Mouse (Mus musculus): ENCODE measurements around the gene Bri3. TPM values are rescaled to one million over a fixed set of nuclear protein-coding genes. Genes with fewer than 3 reads are reported as not detected.
"Not testable (repeated sequence)": the region's sequence is repeated elsewhere in the genome, so short reads cannot be mapped to it uniquely, and the experiment has no call there.

Bri3 gene
- polyA plus RNA-seq, 1 experiment from 2014 or later: 137 TPM

- H3K4me2 ChIP-seq (replicated peaks): no peak overlapping the region
- H3K9ac ChIP-seq (replicated peaks): no peak overlapping the region
- H3K36me3 ChIP-seq: no peaks in the 10 kb centered on the region
- H3K9me3 ChIP-seq: no peaks in the 10 kb centered on the region
- 40% methylated on average over 5 of the region's 5 CpGs for WGBS
- H3K27ac ChIP-seq: no peak overlapping the region
- no peaks in the 10 kb centered on the region for H3K4me1 ChIP-seq (replicated peaks)
- ATAC-seq: no peak
- H3K27me3 ChIP-seq: no peaks in the 10 kb centered on the region
- no peak overlapping the region for H3K4me3 ChIP-seq (replicated peaks)
Observed at GRCm38 (mm10) chr5:144313335-144313734, 69.1 kb downstream of the Bri3 start.

DNA sequence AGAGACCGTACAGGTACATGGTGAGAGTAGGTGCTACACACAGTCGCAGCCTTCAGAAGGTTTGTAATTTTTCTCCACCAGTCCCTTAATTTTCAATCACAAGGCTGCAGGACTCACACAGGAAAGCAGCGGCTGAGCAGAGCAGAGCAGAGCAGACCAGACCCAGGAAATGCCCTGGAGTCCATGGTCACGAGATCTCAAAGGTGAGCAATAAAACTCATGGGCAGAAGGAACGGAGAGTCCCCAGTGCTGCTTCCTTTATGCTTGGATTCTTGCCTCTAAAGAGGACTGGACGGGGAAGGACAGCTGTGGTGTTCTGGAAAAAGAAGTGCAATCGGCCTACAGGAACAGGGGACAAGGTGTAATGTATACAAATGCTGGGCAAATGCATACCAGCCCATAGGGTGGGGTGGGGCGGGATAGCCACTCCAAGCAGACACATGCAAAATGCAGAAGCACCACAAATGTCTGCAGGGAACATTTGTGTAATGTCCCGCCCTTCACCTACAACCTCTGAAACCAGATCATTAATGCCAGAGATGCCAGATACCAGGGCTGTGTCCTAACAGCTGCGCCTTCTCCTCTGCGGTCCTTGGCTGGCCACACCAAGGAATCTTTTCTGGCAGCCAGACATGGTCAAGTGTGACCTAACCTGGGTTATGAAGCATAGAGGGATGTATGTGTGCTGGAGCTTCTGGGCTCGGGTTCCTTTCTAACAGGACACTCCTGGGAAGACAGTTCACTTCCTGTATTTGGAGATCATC lies 70.7 kb downstream of the Bri3 start:
- H3K4me1 ChIP-seq (replicated peaks): no peaks in the 10 kb centered on the region
- no peak overlapping the region for H3K9ac ChIP-seq (replicated peaks)
- ATAC-seq: no peak
- 90% methylated on average over 12 of the region's 12 CpGs for WGBS
- H3K9me3 ChIP-seq: no peaks in the 10 kb centered on the region
- no peak overlapping the region for H3K4me3 ChIP-seq (replicated peaks)
- no peaks in the 10 kb centered on the region for H3K27me3 ChIP-seq
- H3K36me3 ChIP-seq: no peaks in the 10 kb centered on the region
- H3K27ac ChIP-seq: no peak overlapping the region
- no peak overlapping the region for H3K4me2 ChIP-seq (replicated peaks)

GRCm38 (mm10) chr5:144316442-144316841 lies 72.2 kb downstream of the Bri3 start:
- 73% methylated on average over 3 of the region's 3 CpGs for WGBS

GRCm38 (mm10) chr5:144317426-144317825 lies 73.2 kb downstream of the Bri3 start:
- H3K27me3 ChIP-seq: no peaks in the 10 kb centered on the region
- 95% methylated on average over 8 of the region's 8 CpGs for WGBS
- no peak for ATAC-seq
- H3K36me3 ChIP-seq: no peaks in the 10 kb centered on the region
- H3K9ac ChIP-seq (replicated peaks): no peak overlapping the region
- H3K4me1 ChIP-seq (replicated peaks): no peaks in the 10 kb centered on the region
- H3K4me3 ChIP-seq (replicated peaks): no peak overlapping the region
- no peak overlapping the region for H3K27ac ChIP-seq
- H3K4me2 ChIP-seq (replicated peaks): no peak overlapping the region
- H3K9me3 ChIP-seq: no peaks in the 10 kb centered on the region

More at GRCm38 (mm10) chr5:144316442-144316841, 72.2 kb downstream of the Bri3 start:
- Histone ChIP-seq H3K27ac (no peak overlapping the region), H3K36me3 (no peaks in the 10 kb centered on the region), H3K4me3 (replicated peaks) (no peak overlapping the region), H3K27me3 (no peaks in the 10 kb centered on the region), H3K9me3 (no peaks in the 10 kb centered on the region), H3K9ac (replicated peaks) (no peak overlapping the region), H3K4me2 (replicated peaks) (no peak overlapping the region), H3K4me1 (replicated peaks) (no peaks in the 10 kb centered on the region)
- no peak for ATAC-seq

DNA sequence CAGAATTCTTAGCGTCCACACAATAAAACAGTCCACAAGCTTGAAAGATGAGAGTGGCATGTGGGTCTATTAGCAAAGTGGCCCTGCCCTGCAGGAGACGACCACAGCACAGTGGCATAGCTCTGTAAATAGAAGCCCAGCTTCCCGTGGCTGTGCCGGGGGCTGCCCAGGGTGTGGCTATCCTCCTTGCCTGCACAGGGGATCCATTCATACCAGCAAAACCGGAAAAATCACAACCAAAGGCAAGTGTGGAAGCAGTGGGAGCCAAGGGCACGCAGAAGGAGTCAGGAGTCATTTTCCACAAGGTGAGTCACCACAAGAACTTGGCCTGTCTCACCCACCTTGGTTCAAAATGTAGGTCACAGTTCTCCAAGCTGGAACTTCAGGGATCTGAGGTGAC lies 74.0 kb downstream of the Bri3 start:
- Histone ChIP-seq H3K4me3 (replicated peaks) (no peak overlapping the region), H3K9ac (replicated peaks) (no peak overlapping the region), H3K27ac (no peak overlapping the region), H3K27me3 (no peaks in the 10 kb centered on the region), H3K4me2 (replicated peaks) (no peak overlapping the region), H3K36me3 (no peaks in the 10 kb centered on the region), H3K9me3 (no peaks in the 10 kb centered on the region), H3K4me1 (replicated peaks) (no peaks in the 10 kb centered on the region)
- 62% methylated on average over 6 of the region's 6 CpGs for WGBS
- ATAC-seq: no peak

GRCm38 (mm10) chr5:144321681-144322080 lies 77.4 kb downstream of the Bri3 start:
- no peaks in the 10 kb centered on the region for H3K9me3 ChIP-seq
- ATAC-seq: no peak
- 81% methylated on average over 7 of the region's 7 CpGs for WGBS
- no peaks in the 10 kb centered on the region for H3K27me3 ChIP-seq
- no peak overlapping the region for H3K27ac ChIP-seq
- H3K9ac ChIP-seq (replicated peaks): no peak overlapping the region
- no peak overlapping the region for H3K4me3 ChIP-seq (replicated peaks)
- no peaks in the 10 kb centered on the region for H3K36me3 ChIP-seq
- no peak overlapping the region for H3K4me2 ChIP-seq (replicated peaks)
- H3K4me1 ChIP-seq (replicated peaks): no peaks in the 10 kb centered on the region

GRCm38 (mm10) chr5:144322717-144323116 lies 78.5 kb downstream of the Bri3 start:
- Histone ChIP-seq H3K27ac (no peak overlapping the region), H3K9ac (replicated peaks) (no peak overlapping the region), H3K9me3 (no peaks in the 10 kb centered on the region), H3K36me3 (no peaks in the 10 kb centered on the region), H3K4me2 (replicated peaks) (no peak overlapping the region), H3K4me1 (replicated peaks) (no peaks in the 10 kb centered on the region), H3K4me3 (replicated peaks) (no peak overlapping the region), H3K27me3 (no peaks in the 10 kb centered on the region)
- ATAC-seq: no peak
- WGBS: 90% methylated on average over 3 of the region's 3 CpGs

- H3K27ac ChIP-seq: no peak overlapping the region
- H3K4me2 ChIP-seq (replicated peaks): no peak overlapping the region
- H3K4me3 ChIP-seq (replicated peaks): no peak overlapping the region
- no peaks in the 10 kb centered on the region for H3K27me3 ChIP-seq
- no peaks in the 10 kb centered on the region for H3K4me1 ChIP-seq (replicated peaks)
- H3K9me3 ChIP-seq: no peaks in the 10 kb centered on the region
- WGBS: 95% methylated on average over 11 of the region's 11 CpGs
- H3K9ac ChIP-seq (replicated peaks): no peak overlapping the region
- no peak for ATAC-seq
- no peaks in the 10 kb centered on the region for H3K36me3 ChIP-seq
Observed at GRCm38 (mm10) chr5:144334010-144334409, 89.8 kb downstream of the Bri3 start.

GRCm38 (mm10) chr5:144335357-144335756 lies 91.1 kb downstream of the Bri3 start:
- not testable (repeated sequence) for H3K9ac ChIP-seq (replicated peaks); ATAC-seq
- 83% methylated on average over 6 of the region's 6 CpGs for WGBS

DNA sequence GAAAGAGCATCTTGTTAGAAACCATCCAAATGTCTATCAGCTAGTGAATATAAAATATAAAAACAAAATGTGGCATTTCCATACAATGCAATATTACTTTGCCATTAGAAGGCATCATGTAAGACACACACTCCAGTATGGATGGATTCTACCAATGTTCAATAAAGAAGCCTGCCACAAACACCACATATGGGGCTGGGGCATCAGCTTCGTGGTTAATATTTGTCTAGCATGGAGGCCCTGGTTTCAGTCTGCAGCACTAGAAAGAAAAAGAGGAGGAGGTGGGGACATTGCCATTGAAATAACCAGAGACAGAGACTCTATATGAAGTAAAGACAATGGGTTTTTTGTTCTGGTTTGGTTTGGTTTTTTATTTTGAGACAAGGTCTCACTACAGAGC lies 94.5 kb downstream of the Bri3 start:
- Histone ChIP-seq H3K9ac (replicated peaks) (no peak overlapping the region), H3K27ac (no peak overlapping the region), H3K27me3 (no peaks in the 10 kb centered on the region), H3K4me1 (replicated peaks) (no peaks in the 10 kb centered on the region), H3K9me3 (no peaks in the 10 kb centered on the region), H3K36me3 (no peaks in the 10 kb centered on the region), H3K4me2 (replicated peaks) (no peak overlapping the region), H3K4me3 (replicated peaks) (no peak overlapping the region)
- 46% methylated on average over 1 of the region's 1 CpGs for WGBS
- ATAC-seq: no peak

More at GRCm38 (mm10) chr5:144335357-144335756, 91.1 kb downstream of the Bri3 start:
- H3K9me3 ChIP-seq; H3K36me3 ChIP-seq; H3K27ac ChIP-seq; H3K4me3 ChIP-seq (replicated peaks); H3K27me3 ChIP-seq; H3K4me2 ChIP-seq (replicated peaks); H3K4me1 ChIP-seq (replicated peaks): not testable (repeated sequence)

DNA sequence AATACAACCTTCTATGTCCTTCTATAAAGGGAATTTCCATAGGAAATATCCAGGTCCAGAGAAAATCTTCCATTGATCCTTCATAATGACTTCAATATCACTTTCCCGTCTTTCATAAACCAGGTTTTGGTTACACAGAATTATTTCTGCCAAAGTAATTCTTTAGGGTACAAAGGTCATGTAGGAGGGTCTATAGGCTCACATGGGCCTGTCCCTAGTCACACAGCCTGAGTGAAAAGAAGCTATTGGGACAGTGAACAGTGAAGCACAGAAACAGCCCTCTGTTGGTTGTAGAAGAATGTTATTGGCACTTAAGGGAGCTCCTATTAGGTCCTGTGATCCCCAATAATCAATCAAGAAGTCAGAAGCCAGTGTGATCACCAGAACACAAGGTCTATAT lies 96.8 kb downstream of the Bri3 start:
- no peak for ATAC-seq
- 78% methylated on average over 1 of the region's 1 CpGs for WGBS
- H3K4me3 ChIP-seq (replicated peaks): no peak overlapping the region
- H3K27ac ChIP-seq: no peak overlapping the region
- H3K9me3 ChIP-seq: no peaks in the 10 kb centered on the region
- no peak overlapping the region for H3K9ac ChIP-seq (replicated peaks)
- H3K27me3 ChIP-seq: no peaks in the 10 kb centered on the region
- H3K4me1 ChIP-seq (replicated peaks): no peaks in the 10 kb centered on the region
- no peaks in the 10 kb centered on the region for H3K36me3 ChIP-seq
- no peak overlapping the region for H3K4me2 ChIP-seq (replicated peaks)

GRCm38 (mm10) chr5:144344592-144344991 lies 100.4 kb downstream of the Bri3 start:
- no peaks in the 10 kb centered on the region for H3K27me3 ChIP-seq
- H3K4me3 ChIP-seq (replicated peaks): no peak overlapping the region
- no peaks in the 10 kb centered on the region for H3K4me1 ChIP-seq (replicated peaks)
- ATAC-seq: no peak
- H3K36me3 ChIP-seq: no peaks in the 10 kb centered on the region
- no peak overlapping the region for H3K27ac ChIP-seq
- 93% methylated on average over 6 of the region's 6 CpGs for WGBS
- H3K9me3 ChIP-seq: no peaks in the 10 kb centered on the region
- H3K4me2 ChIP-seq (replicated peaks): no peak overlapping the region
- H3K9ac ChIP-seq (replicated peaks): no peak overlapping the region

DNA sequence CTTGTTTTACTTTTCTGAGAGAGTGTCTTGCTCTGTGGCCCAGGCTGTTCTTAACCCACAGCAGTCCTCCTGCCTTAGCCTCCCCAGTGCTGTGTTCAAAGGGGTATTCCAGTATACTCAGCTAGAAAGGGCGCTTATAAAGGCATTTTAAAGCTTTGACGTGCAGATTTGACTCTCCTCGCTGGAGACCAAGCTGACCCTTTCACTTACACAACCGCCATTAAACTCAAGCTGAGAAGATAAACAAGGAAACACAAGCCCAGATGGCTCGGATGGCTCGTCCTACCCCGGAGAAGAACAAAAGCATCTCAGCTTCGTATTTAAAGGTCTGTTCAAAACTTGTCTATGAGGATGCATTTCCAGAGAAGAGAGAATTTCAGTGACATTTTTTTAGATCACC lies 106.9 kb downstream of the Bri3 start:
- no peak for ATAC-seq
- Histone ChIP-seq H3K9ac (replicated peaks) (no peak overlapping the region), H3K4me3 (replicated peaks) (no peak overlapping the region), H3K27me3 (peaks cover 10% of the 10 kb centered on the region), H3K4me2 (replicated peaks) (no peak overlapping the region), H3K36me3 (no peaks in the 10 kb centered on the region), H3K9me3 (no peaks in the 10 kb centered on the region), H3K4me1 (replicated peaks) (no peaks in the 10 kb centered on the region), H3K27ac (no peak overlapping the region)
- 15% methylated on average over 8 of the region's 8 CpGs for WGBS
